Mouse (Mus musculus) cerebellum, adult 2 months (tissue): ENCODE data around the gene Srgap3.

ENCODE experiments used
- CTCF ChIP-seq: fragments of 200-500 bp; IDR thresholded peaks from 2 replicates; pipeline ENCODE4 v1.5.1; 2011; ENCODE audit warnings: low read depth, mild to moderate bottlenecking, control low read depth, low read length, moderate library complexity, borderline replicate concordance; ENCODE audit not compliant: insufficient read depth
- POLR2A ChIP-seq: fragments of 200-500 bp; IDR thresholded peaks from 2 replicates; pipeline ENCODE4 v1.6.1; 2011; ENCODE audit warnings: low read length, control low read depth, borderline replicate concordance; ENCODE audit not compliant: insufficient read depth

GRCm38 (mm10) chr6:112736471-112736870 is 210.6 kb downstream of the Srgap3 start:
- TF ChIP-seq CTCF (no peak), POLR2A (no peak)
